Mouse (Mus musculus) embryo, embryonic 10 days (tissue): ENCODE measurements around the gene Abtb1.

Experiments used
- DNase-seq: peaks from one replicate; pipeline ENCODE4 v3.0.0-alpha.2; 2015; ENCODE audit warnings: low spot score

Gene Abtb1

GRCm38 (mm10) chr6:88828206-88829009 is 13.4 kb downstream of the Abtb1 start:
- DNase-seq: no peak

- no peak for DNase-seq
Measured at GRCm38 (mm10) chr6:88827395-88828205, 14.2 kb downstream of the Abtb1 start.

- no peak for DNase-seq
Measured at GRCm38 (mm10) chr6:88826965-88827364, 14.8 kb downstream of the Abtb1 start.

GRCm38 (mm10) chr6:88826545-88826944 is 15.2 kb downstream of the Abtb1 start:
- peak; percentile 76 for DNase-seq

- DNase-seq: no peak
Measured at GRCm38 (mm10) chr6:88826088-88826487, 15.7 kb downstream of the Abtb1 start.

- no peak for DNase-seq
Measured at GRCm38 (mm10) chr6:88824183-88824582, 17.6 kb downstream of the Abtb1 start.

GRCm38 (mm10) chr6:88821901-88822300 is 19.9 kb downstream of the Abtb1 start:
- no peak for DNase-seq

- no peak for DNase-seq
Measured at GRCm38 (mm10) chr6:88821294-88821693, 20.5 kb downstream of the Abtb1 start.

GRCm38 (mm10) chr6:88820853-88821252 is 20.9 kb downstream of the Abtb1 start:
- no peak for DNase-seq

GRCm38 (mm10) chr6:88816913-88817312 is 24.9 kb downstream of the Abtb1 start:
- DNase-seq: no peak

- no peak for DNase-seq
Measured at GRCm38 (mm10) chr6:88815489-88815888, 26.3 kb downstream of the Abtb1 start.

GRCm38 (mm10) chr6:88815036-88815435 is 26.7 kb downstream of the Abtb1 start:
- no peak for DNase-seq

- no peak for DNase-seq
Measured at GRCm38 (mm10) chr6:88813832-88814231, 28.0 kb downstream of the Abtb1 start.

GRCm38 (mm10) chr6:88812886-88813285 is 28.9 kb downstream of the Abtb1 start:
- DNase-seq: peak; percentile 71

GRCm38 (mm10) chr6:88811880-88812400 is 29.8 kb downstream of the Abtb1 start:
- DNase-seq: no peak

- no peak for DNase-seq
Measured at GRCm38 (mm10) chr6:88811396-88811795, 30.4 kb downstream of the Abtb1 start.

GRCm38 (mm10) chr6:88810291-88810690 is 31.5 kb downstream of the Abtb1 start:
- no peak for DNase-seq

- no peak for DNase-seq
Measured at GRCm38 (mm10) chr6:88809091-88810037, 32.4 kb downstream of the Abtb1 start.

GRCm38 (mm10) chr6:88804966-88805577 is 36.7 kb downstream of the Abtb1 start:
- no peak for DNase-seq

GRCm38 (mm10) chr6:88803957-88804695 is 37.7 kb downstream of the Abtb1 start:
- no peak for DNase-seq

GRCm38 (mm10) chr6:88803051-88803450 is 38.7 kb downstream of the Abtb1 start:
- no peak for DNase-seq
